Mouse (Mus musculus) hindbrain, embryonic 12.5 days (tissue): ENCODE data around the gene Tnpo3. TPM values are rescaled to one million over a fixed set of nuclear protein-coding genes. Genes with fewer than 3 reads are reported as not detected.
"Not testable (repeated sequence)": the region's sequence is repeated elsewhere in the genome, so short reads cannot be mapped to it uniquely, and the experiment has no call there.

Experiments used
- ATAC-seq: fragments of 200-750 bp; cut with Nextera tagmentation; 2 replicates; pipeline ENCODE4 v1.8.0; 2017; ENCODE audit warnings: moderate TSS enrichment; ENCODE audit not compliant: low FRiP score
- H3K27ac ChIP-seq: fragments of 300-500 bp; sonication (generic); 2 replicates; pipeline ENCODE4 v1.5.1; 2016; ENCODE audit warnings: mild to moderate bottlenecking
- H3K27me3 ChIP-seq: fragments of 300-500 bp; sonication (generic); 2 replicates; pipeline ENCODE4 v1.6.1; 2016; ENCODE audit warnings: mild to moderate bottlenecking
- H3K36me3 ChIP-seq: fragments of 300-500 bp; sonication (generic); 2 replicates; pipeline ENCODE4 v1.6.1; 2016; ENCODE audit warnings: mild to moderate bottlenecking
- H3K4me1 ChIP-seq: fragments of 300-500 bp; sonication (generic); 2 replicates; pipeline ENCODE4 v1.6.1; 2016
- H3K4me2 ChIP-seq: fragments of 300-500 bp; sonication (generic); replicated peaks from 2 replicates; pipeline ENCODE4 v1.6.1; 2016; ENCODE audit warnings: mild to moderate bottlenecking
- H3K4me3 ChIP-seq: fragments of 300-500 bp; sonication (generic); 2 replicates; pipeline ENCODE4 v1.5.1; 2016; ENCODE audit warnings: mild to moderate bottlenecking
- H3K9ac ChIP-seq: fragments of 300-500 bp; sonication (generic); 2 replicates; pipeline ENCODE4 v1.6.1; 2016; ENCODE audit warnings: mild to moderate bottlenecking, moderate library complexity
- H3K9me3 ChIP-seq: fragments of 300-500 bp; sonication (generic); replicated peaks from 2 replicates; pipeline ENCODE4 v1.6.1; 2016; ENCODE audit warnings: mild to moderate bottlenecking
- WGBS: fragments of 180-500 bp; shearing (Covaris S2); methylation state at CpG from one replicate; pipeline ENCODE4 v1.1.7; 2016; 5-methylcytosine and 5-hydroxymethylcytosine counted together
- polyA plus RNA-seq: library from polyadenylated mRNA; unstranded; fragments of >200 nt; fragmentation: Nextera tagmentation; extraction: Ambion mirVana; gene quantifications from 2 replicates; pipeline ENCODE4 v1.2.1, GENCODE M21; 2016

Tnpo3 gene
- polyA plus RNA-seq, 1 experiment from 2014 or later, result 107 TPM

- Histone ChIP-seq H3K4me3 (no peak overlapping the region), H3K27ac (no peak overlapping the region), H3K4me1 (0 out of 2 replicates have a peak, but pooled peaks cover 3% of the 10 kb centered on the region), H3K9me3 (no peaks in the 10 kb centered on the region), H3K36me3 (no peaks in the 10 kb centered on the region), H3K9ac (no peak overlapping the region), H3K27me3 (no peaks in the 10 kb centered on the region), H3K4me2 (no peak overlapping the region)
- no peak for ATAC-seq
These were observed 9.5 kb downstream of the Tnpo3 start for GRCm38 (mm10) chr6:29600188-29600587.

- Histone ChIP-seq H3K9ac (no peak overlapping the region), H3K4me1 (0 out of 2 replicates have a peak, but pooled peaks cover 3% of the 10 kb centered on the region), H3K27me3 (no peaks in the 10 kb centered on the region), H3K4me3 (no peak overlapping the region), H3K27ac (no peak overlapping the region), H3K36me3 (no peaks in the 10 kb centered on the region), H3K4me2 (no peak overlapping the region), H3K9me3 (no peaks in the 10 kb centered on the region)
- 97% methylated on average over 2 of the region's 2 CpGs for WGBS
- no peak for ATAC-seq
These were observed 14.0 kb downstream of the Tnpo3 start for GRCm38 (mm10) chr6:29595656-29596055.

- H3K27ac ChIP-seq, result no peak overlapping the region
- no peak overlapping the region for H3K4me3 ChIP-seq
- H3K4me2 ChIP-seq, result no peak overlapping the region
- no peak overlapping the region for H3K9ac ChIP-seq
- no peaks in the 10 kb centered on the region for H3K27me3 ChIP-seq
- H3K4me1 ChIP-seq, result no peaks in the 10 kb centered on the region
- H3K36me3 ChIP-seq, result peaks cover 62% of the 10 kb centered on the region
- no peak for ATAC-seq
- no peaks in the 10 kb centered on the region for H3K9me3 ChIP-seq
- 94% methylated on average over 3 of the region's 3 CpGs for WGBS
These were observed 28.5 kb downstream of the Tnpo3 start for GRCm38 (mm10) chr6:29581202-29581601.

DNA sequence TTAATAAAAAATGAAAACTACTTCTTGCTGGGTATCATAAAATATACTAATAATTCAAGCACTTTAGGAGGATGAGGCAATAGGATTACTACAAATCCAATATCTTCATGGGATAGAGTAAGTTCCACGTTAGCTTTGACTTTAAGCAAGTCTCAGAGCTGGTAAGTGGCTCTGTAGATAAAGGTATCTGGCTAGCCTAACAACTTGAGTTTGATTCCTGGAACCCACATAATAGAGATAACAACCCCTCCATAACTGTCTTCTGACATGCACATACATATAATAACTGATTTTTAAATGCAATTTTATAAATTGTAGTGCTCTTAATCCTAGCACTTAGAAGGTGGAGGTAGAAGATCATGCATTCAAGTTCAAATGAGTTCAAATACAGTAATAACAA is 28.9 kb downstream of the Tnpo3 start:
- peaks cover 62% of the 10 kb centered on the region for H3K36me3 ChIP-seq

GRCm38 (mm10) chr6:29576388-29576787 is 33.3 kb downstream of the Tnpo3 start:
- not testable (repeated sequence) for H3K27me3 ChIP-seq, H3K9ac ChIP-seq, H3K4me3 ChIP-seq, ATAC-seq, H3K9me3 ChIP-seq, H3K4me2 ChIP-seq, H3K27ac ChIP-seq, H3K4me1 ChIP-seq
- peaks cover 80% of the 10 kb centered on the region for H3K36me3 ChIP-seq
- 86% methylated on average over 3 of the region's 3 CpGs for WGBS

More for the DNA sequence above, 28.9 kb downstream of the Tnpo3 start:
- Histone ChIP-seq H3K4me2 (no peak overlapping the region), H3K4me1 (no peaks in the 10 kb centered on the region), H3K9me3 (no peaks in the 10 kb centered on the region), H3K27ac (no peak overlapping the region), H3K9ac (no peak overlapping the region), H3K27me3 (no peaks in the 10 kb centered on the region), H3K4me3 (no peak overlapping the region)
- 98% methylated on average over 1 of the region's 1 CpGs for WGBS
- no peak for ATAC-seq

- H3K36me3 ChIP-seq, result peaks cover 78% of the 10 kb centered on the region
- H3K4me3 ChIP-seq, result no peak overlapping the region
- no peaks in the 10 kb centered on the region for H3K27me3 ChIP-seq
- no peak for ATAC-seq
- no peaks in the 10 kb centered on the region for H3K4me1 ChIP-seq
- WGBS, result 93% methylated on average over 2 of the region's 2 CpGs
- H3K4me2 ChIP-seq, result no peak overlapping the region
- no peaks in the 10 kb centered on the region for H3K9me3 ChIP-seq
- no peak overlapping the region for H3K9ac ChIP-seq
- H3K27ac ChIP-seq, result no peak overlapping the region
These were observed 52.6 kb downstream of the Tnpo3 start for GRCm38 (mm10) chr6:29557112-29557511.

- no peak for ATAC-seq
- no peaks in the 10 kb centered on the region for H3K27me3 ChIP-seq
- H3K9me3 ChIP-seq, result no peaks in the 10 kb centered on the region
- no peak overlapping the region for H3K4me2 ChIP-seq
- H3K36me3 ChIP-seq, result peaks cover 87% of the 10 kb centered on the region
- no peak overlapping the region for H3K4me3 ChIP-seq
- H3K9ac ChIP-seq, result no peak overlapping the region
- no peaks in the 10 kb centered on the region for H3K4me1 ChIP-seq
- 87% methylated on average over 2 of the region's 2 CpGs for WGBS
- no peak overlapping the region for H3K27ac ChIP-seq
These were observed 57.2 kb downstream of the Tnpo3 start for GRCm38 (mm10) chr6:29552526-29552925.

DNA sequence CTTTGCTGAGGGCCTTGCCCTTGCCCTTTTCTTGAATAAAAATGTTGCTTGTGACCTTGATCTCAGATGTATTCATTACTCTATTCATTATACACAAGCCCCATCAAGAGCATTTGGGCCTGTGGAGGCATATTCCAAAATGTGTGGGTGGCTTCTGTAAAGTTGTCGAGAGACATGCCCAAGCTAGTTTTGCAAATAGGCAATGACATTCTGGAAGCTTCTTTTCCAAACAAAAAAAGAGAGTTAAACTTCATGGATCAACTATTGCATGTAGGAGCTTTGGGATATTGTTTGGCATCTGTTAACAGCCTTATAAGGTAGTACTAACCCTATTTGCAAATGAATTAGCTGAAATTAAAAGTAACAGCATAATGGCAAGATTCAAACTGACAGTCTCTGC is 61.6 kb downstream of the Tnpo3 start:
- Histone ChIP-seq H3K27ac (no peak overlapping the region), H3K4me1 (no peaks in the 10 kb centered on the region), H3K4me3 (no peak overlapping the region), H3K36me3 (peaks cover 88% of the 10 kb centered on the region), H3K9me3 (no peaks in the 10 kb centered on the region), H3K4me2 (no peak overlapping the region), H3K27me3 (no peaks in the 10 kb centered on the region), H3K9ac (no peak overlapping the region)
- ATAC-seq, result no peak
- WGBS, result 98% methylated on average over 1 of the region's 1 CpGs

GRCm38 (mm10) chr6:29547582-29547981 is 62.1 kb downstream of the Tnpo3 start:
- Histone ChIP-seq H3K4me2 (no peak overlapping the region), H3K9me3 (no peaks in the 10 kb centered on the region), H3K27me3 (no peaks in the 10 kb centered on the region), H3K4me3 (no peak overlapping the region), H3K36me3 (peaks cover 88% of the 10 kb centered on the region), H3K27ac (no peak overlapping the region), H3K9ac (no peak overlapping the region), H3K4me1 (no peaks in the 10 kb centered on the region)
- ATAC-seq, result no peak

DNA sequence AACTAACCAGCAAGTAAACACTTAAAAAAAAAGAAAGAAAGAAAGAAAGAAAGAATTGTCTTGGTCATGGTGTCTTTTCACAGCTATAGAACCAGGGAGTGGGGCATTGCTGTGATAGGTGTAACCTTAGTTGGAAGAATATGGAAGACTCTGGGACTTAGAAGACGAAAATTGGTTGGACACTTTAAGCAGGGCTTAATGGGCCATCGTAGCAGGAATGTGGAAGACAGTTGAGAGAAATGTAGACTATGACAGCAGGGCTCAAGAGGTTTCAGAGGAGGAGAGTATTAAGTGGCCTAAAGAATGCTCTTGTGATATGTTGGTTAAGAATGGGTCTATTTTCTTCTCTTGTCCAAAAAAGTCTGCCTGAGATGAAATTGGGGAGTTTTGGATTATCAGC is 64.1 kb downstream of the Tnpo3 start:
- H3K27ac ChIP-seq, result no peak overlapping the region
- H3K4me3 ChIP-seq, result no peak overlapping the region
- H3K36me3 ChIP-seq, result peaks cover 86% of the 10 kb centered on the region
- no peaks in the 10 kb centered on the region for H3K9me3 ChIP-seq
- no peak overlapping the region for H3K9ac ChIP-seq
- H3K4me2 ChIP-seq, result no peak overlapping the region
- 99% methylated on average over 2 of the region's 2 CpGs for whole genome bisulfite sequencing
- ATAC-seq, result no peak
- H3K4me1 ChIP-seq, result no peaks in the 10 kb centered on the region
- no peaks in the 10 kb centered on the region for H3K27me3 ChIP-seq

GRCm38 (mm10) chr6:29540956-29541355 is 68.7 kb downstream of the Tnpo3 start:
- no peak for ATAC-seq
- Histone ChIP-seq H3K27me3 (no peaks in the 10 kb centered on the region), H3K9ac (no peak overlapping the region), H3K4me2 (no peak overlapping the region), H3K27ac (no peak overlapping the region), H3K4me3 (no peak overlapping the region), H3K9me3 (no peaks in the 10 kb centered on the region), H3K4me1 (no peaks in the 10 kb centered on the region), H3K36me3 (peaks cover 68% of the 10 kb centered on the region)
- 96% methylated on average over 1 of the region's 1 CpGs for WGBS

DNA sequence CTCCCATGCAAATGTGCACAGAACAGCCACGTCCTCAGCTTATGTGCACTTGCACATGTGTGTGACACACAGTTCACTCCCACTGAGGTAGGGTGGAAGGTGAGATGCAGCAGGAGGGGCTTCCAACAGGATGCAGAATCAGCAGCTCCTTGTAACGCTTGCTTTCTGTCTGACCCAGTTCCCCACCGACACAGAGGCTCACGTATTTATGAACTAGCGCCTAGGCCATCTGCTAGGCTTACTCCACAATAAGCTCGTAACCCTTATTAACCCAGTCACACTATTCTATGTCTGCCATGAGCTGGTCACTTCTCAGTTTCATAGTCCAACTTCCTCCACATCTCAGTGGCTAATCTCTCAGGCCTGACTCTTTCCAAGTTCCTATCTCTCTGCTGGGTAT is 69.5 kb downstream of the Tnpo3 start:
- H3K4me3 ChIP-seq, result no peak overlapping the region
- H3K4me1 ChIP-seq, result no peaks in the 10 kb centered on the region
- H3K27ac ChIP-seq, result no peak overlapping the region
- WGBS, result 78% methylated on average over 6 of the region's 6 CpGs
- H3K9ac ChIP-seq, result no peak overlapping the region
- no peak for ATAC-seq
- H3K36me3 ChIP-seq, result peaks cover 61% of the 10 kb centered on the region
- no peak overlapping the region for H3K4me2 ChIP-seq
- H3K9me3 ChIP-seq, result no peaks in the 10 kb centered on the region
- no peaks in the 10 kb centered on the region for H3K27me3 ChIP-seq

DNA sequence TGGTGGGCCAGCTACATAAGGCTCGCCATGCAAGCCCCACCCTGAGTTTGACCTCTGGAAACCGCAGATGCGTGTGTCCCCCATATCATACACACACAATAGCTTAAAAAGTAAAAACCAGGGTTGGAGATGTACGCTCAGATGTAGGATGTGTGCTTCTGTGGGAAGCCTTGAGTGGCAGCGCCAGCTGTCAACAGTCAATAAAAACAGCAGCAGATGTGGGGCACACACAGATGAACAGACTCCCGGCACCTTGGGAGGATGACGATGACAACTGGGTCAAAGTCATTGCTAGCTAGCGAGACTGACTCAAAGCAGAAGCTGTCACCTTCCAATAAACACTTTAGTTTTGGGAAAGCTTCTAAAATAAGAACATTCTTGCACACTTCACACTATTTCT is 70.2 kb downstream of the Tnpo3 start:
- H3K27me3 ChIP-seq, result no peaks in the 10 kb centered on the region
- no peak overlapping the region for H3K4me2 ChIP-seq
- H3K9me3 ChIP-seq, result no peaks in the 10 kb centered on the region
- H3K4me1 ChIP-seq, result no peaks in the 10 kb centered on the region
- 89% methylated on average over 8 of the region's 8 CpGs for WGBS
- H3K27ac ChIP-seq, result no peak overlapping the region
- no peak for ATAC-seq
- no peak overlapping the region for H3K4me3 ChIP-seq
- H3K36me3 ChIP-seq, result peaks cover 54% of the 10 kb centered on the region
- no peak overlapping the region for H3K9ac ChIP-seq

GRCm38 (mm10) chr6:29537221-29537620 is 72.5 kb downstream of the Tnpo3 start:
- Histone ChIP-seq H3K36me3 (peaks cover 31% of the 10 kb centered on the region), H3K4me3 (no peak overlapping the region), H3K27me3 (no peaks in the 10 kb centered on the region), H3K9ac (no peak overlapping the region), H3K4me2 (no peak overlapping the region), H3K9me3 (no peaks in the 10 kb centered on the region), H3K4me1 (no peaks in the 10 kb centered on the region), H3K27ac (no peak overlapping the region)
- no peak for ATAC-seq
- 88% methylated on average over 3 of the region's 3 CpGs for WGBS
